ENCODE assay signal across 29 mouse cellular contexts in genomic region chr15:30986890-30987289, GRCm38 (mm10).
DNase-seq lines count a peak whose midpoint lies in the region; ATAC-seq and TF ChIP-seq lines count a peak whose summit lies in the region.
"Had no signal": no experiment of that assay in that cellular context is flagged by ENCODE, and none has a peak within 500 bp of the region (broad histone marks: within the 10 kb centered on the region; RNA-seq: fewer than 3 reads in every experiment).

No protein-coding gene starts in this region.

- WGBS in heart, adult 2 months: 42% methylated on average over 2 of the region's 2 CpGs
- WGBS in heart, embryonic 11.5 days (ENCODE audit: insufficient replicate concordance): 89% methylated on average over 2 of the region's 2 CpGs
- 86% methylated on average over 2 of the region's 2 CpGs for WGBS in heart, embryonic 10.5 days
- 91% methylated on average over 2 of the region's 2 CpGs for WGBS in forebrain, embryonic 16.5 days
- WGBS in hindbrain, embryonic 11.5 days: 87% methylated on average over 2 of the region's 2 CpGs
- WGBS in cerebellum, adult 2 months: 92% methylated on average over 2 of the region's 2 CpGs

- no peak for TF ChIP-seq CTCF in heart, adult 2 months (IDR thresholded peaks at IDR 0.05)
- TF ChIP-seq CTCF in Patski (IDR thresholded peaks at IDR 0.05): no peak
- no peak for TF ChIP-seq CTCF in cerebellum, adult 2 months (IDR thresholded peaks at IDR 0.05; ENCODE audit: borderline replicate concordance, insufficient read depth, low read depth, low read length)

- no peaks in the 10 kb centered on the region for H3K9me3 ChIP-seq in heart, embryonic 11.5 days (replicated peaks; ENCODE audit: control insufficient read depth, low read length)
- no peaks in the 10 kb centered on the region for H3K9me3 ChIP-seq in heart, embryonic 10.5 days
- no peaks in the 10 kb centered on the region for H3K9me3 ChIP-seq in forebrain, embryonic 16.5 days (ENCODE audit: control insufficient read depth, low read length)
- H3K9me3 ChIP-seq in hindbrain, embryonic 11.5 days (ENCODE audit: control insufficient read depth, low read length): no peaks in the 10 kb centered on the region
- H3K9me3 ChIP-seq: embryonic facial prominence, embryonic 13.5 days; forebrain, embryonic 10.5 days; forebrain, embryonic 15.5 days; hindbrain, embryonic 13.5 days; limb, embryonic 13.5 days; midbrain, embryonic 10.5 days; midbrain, embryonic 15.5 days; neural tube, embryonic 15.5 days had no signal

- no peak for TF ChIP-seq EP300 in heart, adult 2 months (IDR thresholded peaks at IDR 0.05; ENCODE audit: insufficient read depth, low read depth, low read length)

- no peak overlapping the region for H3K9ac ChIP-seq in heart, adult 2 months (ENCODE audit: low read depth, low read length)
- H3K9ac ChIP-seq in heart, embryonic 11.5 days (ENCODE audit: low read depth, low read length): no peak overlapping the region
- H3K9ac ChIP-seq in forebrain, embryonic 16.5 days (replicated peaks; ENCODE audit: low read depth, low read length): no peak overlapping the region
- no peak overlapping the region for H3K9ac ChIP-seq in hindbrain, embryonic 11.5 days (ENCODE audit: low read depth, low read length)
- H3K9ac ChIP-seq: embryonic facial prominence, embryonic 13.5 days; forebrain, embryonic 15.5 days; hindbrain, embryonic 13.5 days; limb, embryonic 13.5 days; midbrain, embryonic 15.5 days; neural tube, embryonic 15.5 days had no signal

- H3K79me2 ChIP-seq in heart, adult 2 months (replicated peaks; ENCODE audit: control insufficient read depth, insufficient read depth, low read length): no peaks in the 10 kb centered on the region

- H3K4me3 ChIP-seq in heart, adult 2 months: no peak overlapping the region
- no peak overlapping the region for H3K4me3 ChIP-seq in heart, embryonic 11.5 days (ENCODE audit: low read depth, low read length)
- no peak overlapping the region for H3K4me3 ChIP-seq in heart, embryonic 10.5 days
- no peak overlapping the region for H3K4me3 ChIP-seq in forebrain, embryonic 16.5 days (replicated peaks; ENCODE audit: low read length)
- H3K4me3 ChIP-seq in hindbrain, embryonic 11.5 days (ENCODE audit: low read depth, low read length): no peak overlapping the region
- H3K4me3 ChIP-seq in cerebellum, adult 2 months (replicated peaks; ENCODE audit: insufficient read depth, low read depth, low read length): no peak overlapping the region
- H3K4me3 ChIP-seq: embryonic facial prominence, embryonic 13.5 days; forebrain, embryonic 10.5 days; forebrain, embryonic 15.5 days; hindbrain, embryonic 13.5 days; limb, embryonic 13.5 days; midbrain, embryonic 10.5 days; midbrain, embryonic 15.5 days; neural tube, embryonic 15.5 days had no signal

- no peaks in the 10 kb centered on the region for H3K36me3 ChIP-seq in heart, adult 2 months (ENCODE audit: control insufficient read depth, insufficient read depth, low read length)
- H3K36me3 ChIP-seq in heart, embryonic 11.5 days (ENCODE audit: control insufficient read depth, insufficient read depth, low read length): no peaks in the 10 kb centered on the region
- no peaks in the 10 kb centered on the region for H3K36me3 ChIP-seq in heart, embryonic 10.5 days
- no peaks in the 10 kb centered on the region for H3K36me3 ChIP-seq in forebrain, embryonic 16.5 days (ENCODE audit: control insufficient read depth, insufficient read depth)
- no peaks in the 10 kb centered on the region for H3K36me3 ChIP-seq in hindbrain, embryonic 11.5 days (ENCODE audit: control insufficient read depth, insufficient read depth, low read length)
- H3K36me3 ChIP-seq: embryonic facial prominence, embryonic 13.5 days; forebrain, embryonic 10.5 days; forebrain, embryonic 15.5 days; hindbrain, embryonic 13.5 days; limb, embryonic 13.5 days; midbrain, embryonic 10.5 days; midbrain, embryonic 15.5 days; neural tube, embryonic 15.5 days had no signal

- in situ Hi-C loops in Patski (cut with MboI; ENCODE audit: low pct_unique_long_range_greater_than_20kb): no loop called here

- no peak for TF ChIP-seq POLR2A in heart, adult 2 months (IDR thresholded peaks at IDR 0.05; ENCODE audit: insufficient read depth, low read depth, low read length)
- TF ChIP-seq POLR2A in cerebellum, adult 2 months (IDR thresholded peaks at IDR 0.05; ENCODE audit: borderline replicate concordance, insufficient read depth, low read length): no peak

- POLR2A ChIA-PET in Patski (lab: Charles Lee): no interaction called here

- intact Hi-C loops in heart, adult 2 months (cut with DNase I): no loop called here

- peak; percentile 26 to 31 for DNase-seq in heart, adult 2 months
- DNase-seq in Patski (ENCODE audit: low read depth, low spot score): peak; percentile 20
- peak; percentile 20 for DNase-seq in heart, embryonic 10.5 days (ENCODE audit: low spot score)
- DNase-seq in hindbrain, embryonic 11.5 days (ENCODE audit: low spot score): no peak
- no peak for DNase-seq in cerebellum, adult 2 months
- DNase-seq: adrenal gland, postnatal 14 days; B cell, adult 2 months; cerebellum, adult 11 months; cerebellum, adult 9-11 months; gastrocnemius, postnatal 10 days; kidney, adult 9 months; kidney, postnatal 10 days; layer of hippocampus, postnatal 36 days; lung, postnatal 14 days; retina, postnatal 1 day; right cerebral cortex, postnatal 14 days; thymus, postnatal 4 days had no signal

- H3K4me2 ChIP-seq in heart, embryonic 11.5 days: no peak overlapping the region
- H3K4me2 ChIP-seq in forebrain, embryonic 16.5 days (ENCODE audit: low read length): no peak overlapping the region
- no peak overlapping the region for H3K4me2 ChIP-seq in hindbrain, embryonic 11.5 days (replicated peaks; ENCODE audit: low read depth, low read length)
- H3K4me2 ChIP-seq: embryonic facial prominence, embryonic 13.5 days; forebrain, embryonic 15.5 days; hindbrain, embryonic 13.5 days; limb, embryonic 13.5 days; liver, embryonic 11.5 days; midbrain, embryonic 15.5 days; neural tube, embryonic 15.5 days had no signal

- peak overlapping the region; percentile 40; the same call in 1 of the 2 replicates for H3K27ac ChIP-seq in heart, adult 2 months
- no peak overlapping the region for H3K27ac ChIP-seq in heart, embryonic 11.5 days (ENCODE audit: low read depth, low read length)
- no peak overlapping the region for H3K27ac ChIP-seq in heart, embryonic 10.5 days
- no peak overlapping the region for H3K27ac ChIP-seq in forebrain, embryonic 16.5 days (ENCODE audit: low read length)
- H3K27ac ChIP-seq in hindbrain, embryonic 11.5 days (ENCODE audit: low read depth, low read length): no peak overlapping the region
- H3K27ac ChIP-seq in cerebellum, adult 2 months (ENCODE audit: insufficient read depth, low read length): no peak overlapping the region
- H3K27ac ChIP-seq: embryonic facial prominence, embryonic 13.5 days; forebrain, embryonic 10.5 days; forebrain, embryonic 15.5 days; hindbrain, embryonic 13.5 days; limb, embryonic 13.5 days; midbrain, embryonic 10.5 days; midbrain, embryonic 15.5 days; neural tube, embryonic 15.5 days had no signal

- CTCF ChIA-PET in Patski (lab: Charles Lee): no interaction called here

- no peaks in the 10 kb centered on the region; the same call in 1 of the 2 replicates for H3K4me1 ChIP-seq in heart, adult 2 months (ENCODE audit: control insufficient read depth, insufficient read depth, low read length)
- H3K4me1 ChIP-seq in heart, embryonic 11.5 days (ENCODE audit: control insufficient read depth, insufficient read depth, low read length): no peaks in the 10 kb centered on the region
- H3K4me1 ChIP-seq in heart, embryonic 10.5 days: no peaks in the 10 kb centered on the region
- H3K4me1 ChIP-seq in forebrain, embryonic 16.5 days (replicated peaks; ENCODE audit: control insufficient read depth, insufficient read depth, low read length): no peaks in the 10 kb centered on the region
- H3K4me1 ChIP-seq in hindbrain, embryonic 11.5 days (replicated peaks; ENCODE audit: control insufficient read depth, insufficient read depth, low read length): no peaks in the 10 kb centered on the region
- H3K4me1 ChIP-seq in cerebellum, adult 2 months (ENCODE audit: control insufficient read depth, insufficient read depth, low read length): no peaks in the 10 kb centered on the region; the same call in 1 of the 2 replicates
- H3K4me1 ChIP-seq: embryonic facial prominence, embryonic 13.5 days; forebrain, embryonic 10.5 days; forebrain, embryonic 15.5 days; limb, embryonic 13.5 days; midbrain, embryonic 15.5 days; neural tube, embryonic 15.5 days had no signal

- ATAC-seq in heart, embryonic 11.5 days (replicated peaks; ENCODE audit: insufficient number of reproducible peaks, low FRiP score, low TSS enrichment): no peak
- no peak for ATAC-seq in Patski
- no peak for ATAC-seq in forebrain, embryonic 16.5 days
- ATAC-seq in hindbrain, embryonic 11.5 days (ENCODE audit: low FRiP score): no peak
- ATAC-seq: forebrain, embryonic 15.5 days; intestine, postnatal 0 days; midbrain, embryonic 15.5 days had no signal

- H3K27me3 ChIP-seq in heart, adult 2 months (ENCODE audit: control insufficient read depth, insufficient read depth, low read length): no peaks in the 10 kb centered on the region
- H3K27me3 ChIP-seq in heart, embryonic 11.5 days (ENCODE audit: control insufficient read depth, insufficient read depth, low read length): no peaks in the 10 kb centered on the region
- peaks cover 1% of the 10 kb centered on the region for H3K27me3 ChIP-seq in Patski
- H3K27me3 ChIP-seq in heart, embryonic 10.5 days (ENCODE audit: insufficient read depth, poor library complexity, severe bottlenecking): no peaks in the 10 kb centered on the region
- no peaks in the 10 kb centered on the region for H3K27me3 ChIP-seq in forebrain, embryonic 16.5 days (replicated peaks; ENCODE audit: control insufficient read depth, insufficient read depth, low read length)
- no peaks in the 10 kb centered on the region for H3K27me3 ChIP-seq in hindbrain, embryonic 11.5 days (ENCODE audit: control insufficient read depth, insufficient read depth, low read length)
- no peaks in the 10 kb centered on the region; the same call in 1 of the 2 replicates for H3K27me3 ChIP-seq in cerebellum, adult 2 months (ENCODE audit: control insufficient read depth, insufficient read depth, low read length)
- H3K27me3 ChIP-seq: embryonic facial prominence, embryonic 13.5 days; forebrain, embryonic 15.5 days; hindbrain, embryonic 13.5 days; limb, embryonic 13.5 days; midbrain, embryonic 15.5 days; neural tube, embryonic 15.5 days had no signal

Comparison
In these comparisons a context has a peak if more than half of its experiments do, and no peak if none do; other contexts are left out.
1. DNase-seq: peak in heart, adult 2 months (2 of 2), Patski (single experiment) and heart, embryonic 10.5 days (single experiment); none in hindbrain, embryonic 11.5 days (single experiment) and cerebellum, adult 2 months (0 of 2).